Mouse (Mus musculus): ENCODE results near the gene Samd4b. TPM values are rescaled to one million over a fixed set of nuclear protein-coding genes. Genes with fewer than 3 reads are reported as not detected.

The Samd4b gene
- polyA plus RNA-seq (2014; fragmentation: Illumina TruSeq; extraction: RNeasy Lipid Tissue Mini Kit (QIAGEN cat#74804); ENCODE audit: low read depth, low replicate concordance): 11.5 TPM

GRCm38 (mm10) chr7:28597642-28598446 lies at the start of gene Samd4b, which contains the start of gene Pak4:
Samd4b (minus strand) TSS chr7:28598144.
Pak4 (minus strand) TSS chr7:28598185.

GRCm38 (mm10) chr7:28631073-28631472 lies 33.1 kb upstream of the Samd4b start, which contains the start of gene Acp7:
Acp7 (minus strand) TSS chr7:28631332.

GRCm38 (mm10) chr7:28547154-28547553 lies 50.8 kb downstream of the Samd4b start, which contains the start of gene Nccrp1:
Nccrp1 (minus strand) TSS chr7:28547254.

GRCm38 (mm10) chr7:28540526-28540925 lies 57.4 kb downstream of the Samd4b start, which contains the start of gene Sycn:
Sycn (plus strand) TSS chr7:28540885.

GRCm38 (mm10) chr7:28522536-28522935 lies 75.4 kb downstream of the Samd4b start, which contains the start of gene Ifnl3:
Ifnl3 (plus strand) TSS chr7:28522836.

GRCm38 (mm10) chr7:28510405-28510974 lies 87.5 kb downstream of the Samd4b start, which contains the start of gene Ifnl2:
Ifnl2 (minus strand) TSS chr7:28510455.

GRCm38 (mm10) chr7:28451531-28452360 lies 146.2 kb downstream of the Samd4b start, which contains the start of gene Lrfn1:
Lrfn1 (plus strand) TSS chr7:28451980.

GRCm38 (mm10) chr7:28436932-28437570 lies 160.9 kb downstream of the Samd4b start, which contains the start of gene Gmfg:
Gmfg (plus strand) TSS chr7:28437447.

GRCm38 (mm10) chr7:28392429-28393271 lies 205.3 kb downstream of the Samd4b start, which contains the start of the genes Med29 and Paf1:
Med29 (minus strand) TSS chr7:28392708.
Paf1 (plus strand) TSS chr7:28392951.

GRCm38 (mm10) chr7:28380237-28381016 lies 217.5 kb downstream of the Samd4b start, which contains the start of gene Zfp36:
Zfp36 (minus strand) TSS chr7:28380253.

GRCm38 (mm10) chr7:28372251-28373108 lies 225.5 kb downstream of the Samd4b start, which contains the start of gene Plekhg2:
Plekhg2 (minus strand) TSS chr7:28372599.

GRCm38 (mm10) chr7:28350155-28350883 lies 247.6 kb downstream of the Samd4b start, which contains the start of gene Rps16:
Rps16 (plus strand) TSS chr7:28350652.

Other genes with a start within 250 kb of the Samd4b start
- 221 TPM for gene Rps16, start 247.5 kb downstream of the Samd4b start, polyA plus RNA-seq (2014; fragmentation: Illumina TruSeq; extraction: RNeasy Lipid Tissue Mini Kit (QIAGEN cat#74804); ENCODE audit: low read depth, low replicate concordance)
- 2.7 TPM for gene Plekhg2, start 225.5 kb downstream of the Samd4b start, polyA plus RNA-seq (2014; fragmentation: Illumina TruSeq; extraction: RNeasy Lipid Tissue Mini Kit (QIAGEN cat#74804); ENCODE audit: low read depth, low replicate concordance)
- 46.7 TPM for gene Zfp36, start 217.9 kb downstream of the Samd4b start, polyA plus RNA-seq (2014; fragmentation: Illumina TruSeq; extraction: RNeasy Lipid Tissue Mini Kit (QIAGEN cat#74804); ENCODE audit: low read depth, low replicate concordance)
- 1.5 TPM for gene Med29, start 205.4 kb downstream of the Samd4b start, polyA plus RNA-seq (2014; fragmentation: Illumina TruSeq; extraction: RNeasy Lipid Tissue Mini Kit (QIAGEN cat#74804); ENCODE audit: low read depth, low replicate concordance)
- 58.5 TPM for gene Paf1, start 205.2 kb downstream of the Samd4b start, polyA plus RNA-seq (2014; fragmentation: Illumina TruSeq; extraction: RNeasy Lipid Tissue Mini Kit (QIAGEN cat#74804); ENCODE audit: low read depth, low replicate concordance)
- gene Gmfg, start 160.7 kb downstream of the Samd4b start, polyA plus RNA-seq (2014; fragmentation: Illumina TruSeq; extraction: RNeasy Lipid Tissue Mini Kit (QIAGEN cat#74804); ENCODE audit: low read depth, low replicate concordance): 17.7 TPM
- gene Lrfn1, start 146.2 kb downstream of the Samd4b start, polyA plus RNA-seq (2014; fragmentation: Illumina TruSeq; extraction: RNeasy Lipid Tissue Mini Kit (QIAGEN cat#74804); ENCODE audit: low read depth, low replicate concordance): not detected
- not detected for gene Ifnl2, start 87.7 kb downstream of the Samd4b start, polyA plus RNA-seq (2014; fragmentation: Illumina TruSeq; extraction: RNeasy Lipid Tissue Mini Kit (QIAGEN cat#74804); ENCODE audit: low read depth, low replicate concordance)
- gene Ifnl3, start 75.3 kb downstream of the Samd4b start, polyA plus RNA-seq (2014; fragmentation: Illumina TruSeq; extraction: RNeasy Lipid Tissue Mini Kit (QIAGEN cat#74804); ENCODE audit: low read depth, low replicate concordance): not detected
- gene Sycn, start 57.3 kb downstream of the Samd4b start, polyA plus RNA-seq (2014; fragmentation: Illumina TruSeq; extraction: RNeasy Lipid Tissue Mini Kit (QIAGEN cat#74804); ENCODE audit: low read depth, low replicate concordance): 2.4 TPM
- gene Nccrp1, start 50.9 kb downstream of the Samd4b start, polyA plus RNA-seq (2014; fragmentation: Illumina TruSeq; extraction: RNeasy Lipid Tissue Mini Kit (QIAGEN cat#74804); ENCODE audit: low read depth, low replicate concordance): not detected
- 3.4 TPM for gene Pak4, start within 50 bp of the Samd4b start, polyA plus RNA-seq (2014; fragmentation: Illumina TruSeq; extraction: RNeasy Lipid Tissue Mini Kit (QIAGEN cat#74804); ENCODE audit: low read depth, low replicate concordance)
- gene Acp7, start 33.2 kb upstream of the Samd4b start, polyA plus RNA-seq (2014; fragmentation: Illumina TruSeq; extraction: RNeasy Lipid Tissue Mini Kit (QIAGEN cat#74804); ENCODE audit: low read depth, low replicate concordance): not detected
- not detected for gene Fbxo27, start 94.7 kb upstream of the Samd4b start, polyA plus RNA-seq (2014; fragmentation: Illumina TruSeq; extraction: RNeasy Lipid Tissue Mini Kit (QIAGEN cat#74804); ENCODE audit: low read depth, low replicate concordance)
- gene Fbxo17, start 118.7 kb upstream of the Samd4b start, polyA plus RNA-seq (2014; fragmentation: Illumina TruSeq; extraction: RNeasy Lipid Tissue Mini Kit (QIAGEN cat#74804); ENCODE audit: low read depth, low replicate concordance): 1.5 TPM
- 12.6 TPM for gene Mrps12, start 143.7 kb upstream of the Samd4b start, polyA plus RNA-seq (2014; fragmentation: Illumina TruSeq; extraction: RNeasy Lipid Tissue Mini Kit (QIAGEN cat#74804); ENCODE audit: low read depth, low replicate concordance)
- gene Sars2, start 143.8 kb upstream of the Samd4b start, polyA plus RNA-seq (2014; fragmentation: Illumina TruSeq; extraction: RNeasy Lipid Tissue Mini Kit (QIAGEN cat#74804); ENCODE audit: low read depth, low replicate concordance): not detected
- not detected for gene Ccer2, start 158.0 kb upstream of the Samd4b start, polyA plus RNA-seq (2014; fragmentation: Illumina TruSeq; extraction: RNeasy Lipid Tissue Mini Kit (QIAGEN cat#74804); ENCODE audit: low read depth, low replicate concordance)
- 17.9 TPM for gene Sirt2, start 168.6 kb upstream of the Samd4b start, polyA plus RNA-seq (2014; fragmentation: Illumina TruSeq; extraction: RNeasy Lipid Tissue Mini Kit (QIAGEN cat#74804); ENCODE audit: low read depth, low replicate concordance)
- gene Nfkbib, start 169.4 kb upstream of the Samd4b start, polyA plus RNA-seq (2014; fragmentation: Illumina TruSeq; extraction: RNeasy Lipid Tissue Mini Kit (QIAGEN cat#74804); ENCODE audit: low read depth, low replicate concordance): not detected
- gene Rinl, start 190.8 kb upstream of the Samd4b start, polyA plus RNA-seq (2014; fragmentation: Illumina TruSeq; extraction: RNeasy Lipid Tissue Mini Kit (QIAGEN cat#74804); ENCODE audit: low read depth, low replicate concordance): 1.8 TPM
- gene Hnrnpl, start 210.4 kb upstream of the Samd4b start, polyA plus RNA-seq (2014; fragmentation: Illumina TruSeq; extraction: RNeasy Lipid Tissue Mini Kit (QIAGEN cat#74804); ENCODE audit: low read depth, low replicate concordance): 380 TPM
- 14.0 TPM for gene Ech1, start 227.1 kb upstream of the Samd4b start, polyA plus RNA-seq (2014; fragmentation: Illumina TruSeq; extraction: RNeasy Lipid Tissue Mini Kit (QIAGEN cat#74804); ENCODE audit: low read depth, low replicate concordance)
- 405 TPM for gene Lgals4, start 235.7 kb upstream of the Samd4b start, polyA plus RNA-seq (2014; fragmentation: Illumina TruSeq; extraction: RNeasy Lipid Tissue Mini Kit (QIAGEN cat#74804); ENCODE audit: low read depth, low replicate concordance)

Data from sigmoid colon, adult 10 weeks (tissue).